Mouse (Mus musculus) lung, postnatal 0 days (tissue): ENCODE data around the gene Hepacam2.

Source experiments
- CTCF ChIP-seq: IDR thresholded peaks from 2 replicates; pipeline ENCODE4 v1.5.1; 2016; ENCODE audit warnings: antibody characterized with exemption, mild to moderate bottlenecking
- EP300 ChIP-seq: IDR thresholded peaks from 2 replicates; pipeline ENCODE4 v1.6.1; 2016; ENCODE audit warnings: antibody characterized with exemption, mild to moderate bottlenecking, control low read depth

GRCm38 (mm10) chr6:3454421-3454820, 43.7 kb downstream of the Hepacam2 start:
- no peak for TF ChIP-seq CTCF
- TF ChIP-seq EP300 = no peak
